Mouse (Mus musculus) limb, embryonic 12.5 days (tissue): ENCODE data around the gene Entpd5. TPM values are rescaled to one million over a fixed set of nuclear protein-coding genes. Genes with fewer than 3 reads are reported as not detected.
"Not testable (repeated sequence)": the region's sequence is repeated elsewhere in the genome, so short reads cannot be mapped to it uniquely, and the experiment has no call there.

Experiments used
- ATAC-seq: fragments of 200-750 bp; cut with Nextera tagmentation; 2 replicates; pipeline ENCODE4 v1.8.0; 2017; ENCODE audit warnings: low read depth, moderate TSS enrichment; ENCODE audit not compliant: insufficient number of reproducible peaks, insufficient read depth, low FRiP score, low TSS enrichment
- H3K27ac ChIP-seq: fragments of 300-500 bp; sonication (generic); 2 replicates; pipeline ENCODE4 v1.5.1; 2016; ENCODE audit warnings: mild to moderate bottlenecking, moderate library complexity
- H3K27me3 ChIP-seq: fragments of 300-500 bp; sonication (generic); 2 replicates; pipeline ENCODE4 v1.6.1; 2016; ENCODE audit warnings: mild to moderate bottlenecking, moderate library complexity
- H3K36me3 ChIP-seq: fragments of 300-500 bp; sonication (generic); 2 replicates; pipeline ENCODE4 v1.6.1; 2016; ENCODE audit warnings: mild to moderate bottlenecking, moderate library complexity
- H3K4me1 ChIP-seq: fragments of 300-500 bp; sonication (generic); replicated peaks from 2 replicates; pipeline ENCODE4 v1.6.1; 2016
- H3K4me2 ChIP-seq: fragments of 300-500 bp; sonication (generic); 2 replicates; pipeline ENCODE4 v1.6.1; 2016; ENCODE audit warnings: mild to moderate bottlenecking, moderate library complexity
- H3K4me3 ChIP-seq: fragments of 300-500 bp; sonication (generic); replicated peaks from 2 replicates; pipeline ENCODE4 v1.5.1; 2016; ENCODE audit warnings: mild to moderate bottlenecking
- H3K9ac ChIP-seq: fragments of 300-500 bp; sonication (generic); replicated peaks from 2 replicates; pipeline ENCODE4 v1.6.1; 2016; ENCODE audit warnings: mild to moderate bottlenecking, moderate library complexity
- H3K9me3 ChIP-seq: fragments of 300-500 bp; sonication (generic); 2 replicates; pipeline ENCODE4 v1.6.1; 2016; ENCODE audit warnings: mild to moderate bottlenecking, moderate library complexity
- WGBS: fragments of 180-500 bp; shearing (Covaris S2); methylation state at CpG from one replicate; pipeline ENCODE4 v1.1.7; 2016; 5-methylcytosine and 5-hydroxymethylcytosine counted together
- polyA plus RNA-seq: library from polyadenylated mRNA; unstranded; fragments of >200 nt; fragmentation: Nextera tagmentation; extraction: Ambion mirVana; gene quantifications from 2 replicates; pipeline ENCODE4 v1.2.1, GENCODE M21; 2016

Entpd5 gene
- polyA plus RNA-seq, 1 experiment from 2014 or later = 11.4 TPM

- H3K27me3 ChIP-seq = no peaks in the 10 kb centered on the region
- 82% methylated on average over 6 of the region's 6 CpGs for WGBS
- peaks cover 69% of the 10 kb centered on the region for H3K36me3 ChIP-seq
- no peak overlapping the region for H3K27ac ChIP-seq
- no peak overlapping the region for H3K9ac ChIP-seq
- H3K9me3 ChIP-seq = no peaks in the 10 kb centered on the region
- no peak overlapping the region for H3K4me2 ChIP-seq
- no peaks in the 10 kb centered on the region for H3K4me1 ChIP-seq
- no peak overlapping the region for H3K4me3 ChIP-seq
- ATAC-seq = no peak
Observed at GRCm38 (mm10) chr12:84373831-84374481, 34.9 kb downstream of the Entpd5 start.

DNA sequence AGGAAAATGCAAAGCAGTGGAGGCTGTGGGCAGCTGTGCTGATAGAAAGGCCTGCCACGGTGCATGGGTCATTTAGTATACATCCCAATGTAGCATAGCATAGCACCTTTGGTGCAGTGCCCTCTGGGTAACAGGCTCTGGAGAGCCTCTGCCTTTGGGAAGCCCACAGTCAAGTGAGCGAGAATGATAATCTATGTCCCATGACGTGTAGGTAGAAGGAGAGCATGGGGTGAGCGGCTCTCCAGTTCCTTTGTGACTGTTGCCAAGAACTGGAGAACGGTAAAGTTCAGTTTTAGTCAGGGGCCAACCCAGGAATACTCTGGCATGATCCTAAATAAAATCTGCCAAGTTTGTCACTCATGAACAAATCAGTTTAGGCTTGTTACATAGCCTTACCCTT lies 37.2 kb downstream of the Entpd5 start:
- no peak overlapping the region for H3K9ac ChIP-seq
- no peak overlapping the region for H3K4me3 ChIP-seq
- 93% methylated on average over 5 of the region's 5 CpGs for WGBS
- no peak overlapping the region for H3K4me2 ChIP-seq
- H3K36me3 ChIP-seq = peaks cover 86% of the 10 kb centered on the region
- ATAC-seq = no peak
- H3K9me3 ChIP-seq = no peaks in the 10 kb centered on the region
- no peak overlapping the region for H3K27ac ChIP-seq
- no peaks in the 10 kb centered on the region for H3K27me3 ChIP-seq
- no peaks in the 10 kb centered on the region for H3K4me1 ChIP-seq

GRCm38 (mm10) chr12:84366971-84367370 lies 41.9 kb downstream of the Entpd5 start:
- H3K27ac ChIP-seq = no peak overlapping the region
- H3K9me3 ChIP-seq = no peaks in the 10 kb centered on the region
- no peak overlapping the region for H3K9ac ChIP-seq
- H3K36me3 ChIP-seq = peaks cover 56% of the 10 kb centered on the region
- 63% methylated on average over 9 of the region's 9 CpGs for WGBS
- no peaks in the 10 kb centered on the region for H3K27me3 ChIP-seq
- no peak for ATAC-seq
- no peak overlapping the region for H3K4me3 ChIP-seq
- H3K4me1 ChIP-seq = peaks cover 9% of the 10 kb centered on the region
- no peak overlapping the region for H3K4me2 ChIP-seq

DNA sequence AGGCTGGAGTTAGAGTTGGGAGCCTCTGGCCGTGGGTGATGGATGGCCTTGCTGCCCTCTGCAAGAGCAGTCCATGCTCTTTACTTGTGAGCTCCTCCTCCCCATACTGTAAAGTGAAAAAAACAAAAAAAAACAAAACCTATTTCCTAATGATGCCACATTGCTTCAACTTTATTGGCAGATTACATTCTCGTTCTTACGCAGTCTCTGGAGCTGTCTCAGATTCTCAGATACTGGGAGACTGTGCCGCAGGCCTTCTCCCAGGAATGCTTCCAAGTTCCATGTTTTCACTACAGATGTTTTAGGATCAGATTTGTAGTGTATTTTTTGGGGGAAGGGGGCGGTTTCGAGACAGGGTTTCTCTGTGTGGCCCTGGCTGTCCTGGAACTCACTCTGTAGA lies 43.7 kb downstream of the Entpd5 start:
- Histone ChIP-seq H3K27ac (no peak overlapping the region), H3K9me3 (no peaks in the 10 kb centered on the region), H3K27me3 (no peaks in the 10 kb centered on the region), H3K4me3 (no peak overlapping the region), H3K9ac (no peak overlapping the region), H3K4me1 (peaks cover 13% of the 10 kb centered on the region), H3K36me3 (peaks cover 37% of the 10 kb centered on the region), H3K4me2 (no peak overlapping the region)
- WGBS = 96% methylated on average over 6 of the region's 6 CpGs
- no peak for ATAC-seq

DNA sequence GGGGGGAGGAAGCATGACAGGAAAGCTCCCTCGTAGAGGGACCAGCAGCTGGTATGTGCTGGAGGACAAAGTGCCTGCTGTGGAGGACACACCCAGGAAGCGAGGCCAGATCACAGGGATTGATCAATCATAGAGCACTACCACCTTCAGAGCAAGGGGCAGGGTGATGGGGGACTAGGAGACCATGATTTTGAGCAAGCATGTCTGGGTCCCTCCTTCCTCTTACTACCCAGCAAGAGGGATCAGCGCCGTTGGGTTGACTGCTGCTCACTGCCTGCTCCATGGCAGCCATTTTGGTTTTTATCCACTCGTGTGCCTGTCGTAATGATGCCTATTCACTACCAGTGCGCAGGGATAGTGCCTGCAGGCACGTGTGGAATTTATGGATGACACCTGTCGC lies 44.5 kb downstream of the Entpd5 start:
- no peak for ATAC-seq
- Histone ChIP-seq H3K27ac (no peak overlapping the region), H3K4me3 (no peak overlapping the region), H3K4me2 (no peak overlapping the region), H3K36me3 (peaks cover 29% of the 10 kb centered on the region), H3K9me3 (no peaks in the 10 kb centered on the region), H3K4me1 (peaks cover 13% of the 10 kb centered on the region), H3K27me3 (no peaks in the 10 kb centered on the region), H3K9ac (no peak overlapping the region)
- WGBS = 84% methylated on average over 9 of the region's 9 CpGs

DNA sequence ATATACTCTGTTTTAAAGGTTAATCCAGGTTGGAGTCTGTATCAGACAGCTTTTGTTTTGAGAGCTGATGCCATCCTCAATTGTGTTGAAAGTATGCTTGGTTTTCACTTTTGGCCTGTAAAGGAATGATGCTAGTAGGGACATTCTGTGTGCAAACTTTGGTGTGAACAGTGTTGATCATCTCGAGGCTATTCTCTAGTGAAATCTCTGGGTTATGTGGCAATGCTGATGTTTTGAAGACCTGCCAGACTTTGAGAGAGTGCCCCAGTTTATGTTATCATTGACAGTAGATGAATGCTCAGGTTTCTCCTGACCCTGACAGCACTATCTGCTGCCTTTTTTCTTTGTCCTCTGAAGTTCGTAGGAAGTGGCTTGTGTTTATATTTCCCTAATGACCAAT lies 46.0 kb downstream of the Entpd5 start:
- no peak for ATAC-seq
- no peaks in the 10 kb centered on the region for H3K27me3 ChIP-seq
- peaks cover 15% of the 10 kb centered on the region for H3K36me3 ChIP-seq
- H3K9me3 ChIP-seq = no peaks in the 10 kb centered on the region
- WGBS = 47% methylated on average over 2 of the region's 2 CpGs
- H3K27ac ChIP-seq = no peak overlapping the region
- H3K4me3 ChIP-seq = peak overlapping the region; percentile 95
- H3K9ac ChIP-seq = no peak overlapping the region
- peaks cover 13% of the 10 kb centered on the region for H3K4me1 ChIP-seq
- H3K4me2 ChIP-seq = peak overlapping the region; percentile 74

GRCm38 (mm10) chr12:84361555-84362489 lies 47.0 kb downstream of the Entpd5 start, which contains the start of the genes Coq6 and Fam161b:
Coq6 (plus strand) TSS chr12:84361657.
Fam161b (minus strand) TSS chr12:84361833.
- Histone ChIP-seq H3K4me3 (peak within 1 kb of the TSS; percentile 95), H3K27me3 (no peaks in the 10 kb centered on the region), H3K4me1 (peaks cover 13% of the 10 kb centered on the region), H3K4me2 (peak within 1 kb of the TSS; percentile 74), H3K27ac (no peak within 1 kb of the TSS), H3K36me3 (peaks cover 10% of the 10 kb centered on the region; the same call in 1 of the 2 replicates), H3K9ac (peak within 1 kb of the TSS; percentile 84), H3K9me3 (no peaks in the 10 kb centered on the region)
- ATAC-seq = peak; percentile 99
- WGBS = under 1% methylated on average over 51 of the region's 51 CpGs

GRCm38 (mm10) chr12:84358699-84359098 lies 50.1 kb downstream of the Entpd5 start:
- ATAC-seq, H3K4me2 ChIP-seq, H3K27me3 ChIP-seq, H3K27ac ChIP-seq, H3K9ac ChIP-seq, H3K9me3 ChIP-seq, H3K4me3 ChIP-seq: not testable (repeated sequence)
- peaks cover 24% of the 10 kb centered on the region for H3K36me3 ChIP-seq
- WGBS = 87% methylated on average over 2 of the region's 2 CpGs
- peaks cover 13% of the 10 kb centered on the region for H3K4me1 ChIP-seq

DNA sequence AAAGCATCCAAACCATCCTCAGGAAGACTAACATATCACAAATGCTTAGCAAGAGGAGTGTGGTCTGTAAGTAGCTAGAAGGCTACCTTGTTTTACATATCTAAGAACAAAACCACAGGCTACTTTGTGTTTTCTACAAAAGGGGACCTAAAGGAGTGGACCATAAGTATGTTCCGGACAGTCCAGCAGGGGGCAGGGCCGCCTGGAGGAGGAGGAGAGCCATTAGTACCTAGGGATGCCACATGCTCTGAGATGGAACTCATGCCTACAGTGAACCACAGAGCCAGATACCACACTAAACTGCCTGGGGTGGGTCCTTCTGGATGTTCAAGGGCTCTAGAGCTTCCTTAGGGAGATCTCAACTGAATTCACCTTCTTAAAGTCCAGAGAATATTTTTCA lies 61.6 kb downstream of the Entpd5 start:
- 58% methylated on average over 2 of the region's 2 CpGs for WGBS
- no peak overlapping the region for H3K27ac ChIP-seq
- ATAC-seq = no peak
- peaks cover 50% of the 10 kb centered on the region for H3K36me3 ChIP-seq
- no peak overlapping the region for H3K4me2 ChIP-seq
- no peaks in the 10 kb centered on the region for H3K9me3 ChIP-seq
- H3K27me3 ChIP-seq = no peaks in the 10 kb centered on the region
- no peak overlapping the region for H3K4me3 ChIP-seq
- H3K4me1 ChIP-seq = no peaks in the 10 kb centered on the region
- H3K9ac ChIP-seq = no peak overlapping the region

GRCm38 (mm10) chr12:84336963-84337625 lies 71.7 kb downstream of the Entpd5 start:
- H3K4me3 ChIP-seq = no peak overlapping the region
- H3K36me3 ChIP-seq = peaks cover 94% of the 10 kb centered on the region
- H3K27ac ChIP-seq = no peak overlapping the region
- H3K4me2 ChIP-seq = no peak overlapping the region
- no peaks in the 10 kb centered on the region for H3K4me1 ChIP-seq
- no peak overlapping the region for H3K9ac ChIP-seq
- H3K27me3 ChIP-seq = no peaks in the 10 kb centered on the region
- no peaks in the 10 kb centered on the region for H3K9me3 ChIP-seq
- ATAC-seq = no peak
- WGBS = 94% methylated on average over 11 of the region's 11 CpGs

DNA sequence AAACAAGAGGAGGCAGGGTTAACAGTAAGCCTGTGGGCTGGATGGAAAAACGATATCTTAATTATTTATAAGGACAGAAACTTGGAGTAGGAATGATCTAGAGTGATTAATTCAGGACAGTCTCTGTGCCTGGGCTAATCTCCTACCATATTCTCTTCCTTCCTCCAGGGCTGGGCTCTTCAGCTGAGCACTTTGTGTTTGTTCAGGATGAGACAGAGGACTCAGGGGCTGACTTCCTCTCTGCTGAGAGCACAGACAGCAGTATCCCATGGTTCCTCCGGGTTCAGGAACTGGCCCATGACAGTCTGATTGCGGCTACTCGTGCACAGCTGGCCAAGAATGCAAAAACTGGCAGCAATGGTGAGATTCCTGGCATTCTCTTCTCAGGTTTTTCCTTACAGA lies 81.7 kb downstream of the Entpd5 start:
- Histone ChIP-seq H3K4me1 (no peaks in the 10 kb centered on the region), H3K9me3 (no peaks in the 10 kb centered on the region), H3K36me3 (peaks cover 78% of the 10 kb centered on the region), H3K4me2 (no peak overlapping the region), H3K9ac (no peak overlapping the region), H3K27me3 (no peaks in the 10 kb centered on the region), H3K4me3 (no peak overlapping the region), H3K27ac (no peak overlapping the region)
- no peak for ATAC-seq
- 79% methylated on average over 4 of the region's 4 CpGs for WGBS
